Mouse (Mus musculus) bone marrow, adult 2 months (tissue): ENCODE data around the gene Nabp2.

Source experiments
- CTCF ChIP-seq: fragments of 200-500 bp; IDR thresholded peaks from 2 replicates; pipeline ENCODE4 v1.5.1; 2011; ENCODE audit warnings: low read length, control low read depth; ENCODE audit not compliant: control insufficient read depth, insufficient read depth
- POLR2A ChIP-seq: fragments of 200-500 bp; IDR thresholded peaks from 2 replicates; pipeline ENCODE4 v1.6.1; 2011; ENCODE audit warnings: low read depth, mild to moderate bottlenecking, control low read depth, low read length, borderline replicate concordance; ENCODE audit not compliant: control insufficient read depth

DNA sequence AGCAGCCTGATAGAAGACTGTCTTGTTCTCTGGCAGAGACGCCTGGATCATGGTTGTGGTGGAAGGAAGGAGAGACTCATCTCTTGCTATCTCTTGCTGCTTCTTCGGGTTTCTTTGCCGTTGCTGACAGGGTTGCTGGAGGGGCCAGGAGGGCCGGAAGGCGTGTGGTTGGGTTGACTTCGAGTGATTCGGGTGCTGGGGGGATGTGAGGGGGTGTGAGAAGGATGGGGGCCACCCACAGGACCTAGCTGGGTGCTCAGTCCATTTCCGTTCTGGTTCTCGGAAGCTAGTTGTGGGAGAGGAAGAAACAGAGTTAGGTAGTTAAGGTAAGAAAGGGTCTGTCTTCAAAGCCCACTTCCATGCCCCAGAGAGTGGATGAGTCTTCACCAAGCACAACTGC is 9.7 kb downstream of the Nabp2 start:
- TF ChIP-seq CTCF: no peak
- TF ChIP-seq POLR2A: no peak
